Mouse (Mus musculus): Measurements from ENCODE around the gene Hnf1a.
"Not testable (repeated sequence)": the region's sequence is repeated elsewhere in the genome, so short reads cannot be mapped to it uniquely, and the experiment has no call there.

Gene Hnf1a

GRCm38 (mm10) chr5:114945072-114945471 lies 25.8 kb downstream of the Hnf1a start:
- DNase-seq (ENCODE audit: low read depth, low spot score): no peak

DNA sequence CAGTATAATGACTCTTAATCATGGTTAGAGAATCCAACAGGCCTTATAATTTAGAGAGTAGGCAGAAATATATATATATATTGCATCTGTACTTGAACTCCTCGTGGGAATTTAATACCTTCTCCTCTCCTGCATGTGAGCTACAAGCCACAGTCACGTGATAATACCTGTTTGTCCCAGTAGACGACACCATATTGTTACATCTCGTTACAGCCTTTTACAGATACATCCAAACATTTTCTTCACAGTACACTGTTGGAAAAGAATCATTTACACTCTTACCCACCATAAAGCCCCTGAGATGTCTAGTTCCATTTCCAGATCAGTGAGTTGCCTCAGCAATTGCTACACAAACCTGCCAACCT lies 28.1 kb downstream of the Hnf1a start:
- DNase-seq (ENCODE audit: low read depth, low spot score): no peak

DNA sequence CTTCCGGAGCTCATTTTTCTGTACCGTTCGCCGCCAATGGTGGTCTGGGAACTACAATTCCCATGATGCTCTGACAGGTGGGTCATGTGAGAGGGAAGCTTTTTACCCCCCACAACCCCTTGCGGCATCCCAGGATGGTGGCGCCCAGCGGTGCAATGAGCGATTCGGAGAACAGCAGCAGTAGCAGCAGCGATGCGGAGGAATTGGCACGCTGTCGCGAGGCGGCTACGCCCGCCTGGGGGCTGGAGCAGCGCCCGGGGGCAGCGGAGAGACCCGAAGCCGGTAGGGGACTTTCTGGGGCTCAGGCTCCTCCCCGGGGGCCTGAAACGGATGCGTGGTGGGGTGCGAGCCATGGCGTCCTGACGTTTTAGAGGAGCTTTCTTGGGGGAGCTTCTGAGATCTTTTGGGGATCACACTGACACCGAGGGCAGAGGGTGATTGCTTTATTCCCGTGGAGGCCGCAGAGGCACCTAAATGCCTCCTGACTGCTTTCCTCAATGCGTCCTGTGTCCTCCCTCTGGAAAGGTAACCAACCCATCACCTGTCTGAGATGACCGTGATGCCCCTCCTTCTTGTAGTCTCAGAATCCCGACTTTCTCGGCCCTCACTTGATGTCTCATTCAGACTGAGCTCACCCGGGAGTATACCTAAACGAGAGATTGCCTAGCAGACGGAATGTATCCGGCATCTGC lies 28.7 kb downstream of the Hnf1a start, which contains the start of gene 2210016L21Rik:
2210016L21Rik (plus strand) TSS at position 85 of the 692 bp plus-strand sequence.
- peak; percentile 95 for DNase-seq (ENCODE audit: low read depth, low spot score)

DNA sequence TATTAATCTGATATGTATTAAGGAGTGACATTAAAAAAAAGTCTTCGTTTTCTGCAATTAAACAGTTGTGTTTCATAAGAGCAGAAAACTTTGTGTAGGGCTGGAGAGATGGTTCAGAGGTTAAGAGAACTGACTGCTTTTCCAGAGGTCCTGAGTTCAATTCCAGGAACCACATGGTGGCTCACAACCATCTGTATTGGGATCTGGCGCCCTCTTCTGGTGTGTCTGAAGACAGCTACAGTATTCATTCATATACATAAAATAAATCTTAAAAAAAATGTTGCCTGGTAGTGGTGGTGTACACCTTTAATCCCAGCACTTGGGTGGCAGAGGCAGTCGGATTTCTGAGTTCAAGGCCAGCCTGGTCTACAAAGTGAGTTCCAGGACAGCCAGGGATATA lies 29.8 kb downstream of the Hnf1a start:
- DNase-seq (ENCODE audit: low read depth, low spot score): not testable (repeated sequence)

DNA sequence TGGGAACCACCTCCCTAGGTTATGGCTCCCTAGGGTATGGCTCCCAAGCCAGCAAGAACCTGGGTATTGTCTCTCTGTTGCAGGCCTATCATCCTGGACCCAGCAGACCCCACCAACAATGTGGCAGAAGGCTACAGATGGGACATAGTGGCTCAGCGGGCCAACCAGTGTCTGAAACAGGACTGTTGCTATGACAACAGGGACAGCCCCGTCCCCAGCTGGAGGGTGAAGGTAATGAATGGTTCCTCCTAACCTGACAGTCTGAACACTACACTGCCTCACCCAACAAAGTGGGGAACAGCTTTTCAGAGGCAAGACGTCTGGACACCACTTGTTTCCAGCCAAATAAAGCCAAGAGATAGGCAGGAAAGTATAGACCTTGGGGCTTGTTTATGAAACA lies 35.1 kb downstream of the Hnf1a start:
- DNase-seq (ENCODE audit: low read depth, low spot score): peak; percentile 74

GRCm38 (mm10) chr5:114933206-114933605 lies 37.7 kb downstream of the Hnf1a start:
- no peak for DNase-seq (ENCODE audit: low read depth, low spot score)

GRCm38 (mm10) chr5:114931626-114932025 lies 39.3 kb downstream of the Hnf1a start:
- DNase-seq (ENCODE audit: low read depth, low spot score): peak; percentile 71

- no peak for DNase-seq (ENCODE audit: low read depth, low spot score)
Measured at GRCm38 (mm10) chr5:114926753-114927152, 44.1 kb downstream of the Hnf1a start.

- DNase-seq (ENCODE audit: low read depth, low spot score): no peak
Measured at GRCm38 (mm10) chr5:114926153-114926684, 44.7 kb downstream of the Hnf1a start.

- peak; percentile 36 for DNase-seq (ENCODE audit: low read depth, low spot score)
Measured at GRCm38 (mm10) chr5:114922998-114923473, 47.9 kb downstream of the Hnf1a start, which contains the start of gene Oasl1. Gene Oasl1 (plus strand): TSS chr5:114923240.

- no peak for DNase-seq (ENCODE audit: low read depth, low spot score)
Measured at GRCm38 (mm10) chr5:114922366-114922731, 48.5 kb downstream of the Hnf1a start.

GRCm38 (mm10) chr5:114921551-114922365 lies 49.1 kb downstream of the Hnf1a start:
- no peak for DNase-seq (ENCODE audit: low read depth, low spot score)

- not testable (repeated sequence) for DNase-seq (ENCODE audit: low read depth, low spot score)
Measured at GRCm38 (mm10) chr5:114917357-114917756, 53.5 kb downstream of the Hnf1a start.

- DNase-seq (ENCODE audit: low read depth, low spot score): no peak
Measured at GRCm38 (mm10) chr5:114916777-114917176, 54.1 kb downstream of the Hnf1a start.

- no peak for DNase-seq (ENCODE audit: low read depth, low spot score)
Measured at GRCm38 (mm10) chr5:114915854-114916253, 55.0 kb downstream of the Hnf1a start.

- DNase-seq (ENCODE audit: low read depth, low spot score): no peak
Measured at GRCm38 (mm10) chr5:114914855-114915254, 56.0 kb downstream of the Hnf1a start.

DNA sequence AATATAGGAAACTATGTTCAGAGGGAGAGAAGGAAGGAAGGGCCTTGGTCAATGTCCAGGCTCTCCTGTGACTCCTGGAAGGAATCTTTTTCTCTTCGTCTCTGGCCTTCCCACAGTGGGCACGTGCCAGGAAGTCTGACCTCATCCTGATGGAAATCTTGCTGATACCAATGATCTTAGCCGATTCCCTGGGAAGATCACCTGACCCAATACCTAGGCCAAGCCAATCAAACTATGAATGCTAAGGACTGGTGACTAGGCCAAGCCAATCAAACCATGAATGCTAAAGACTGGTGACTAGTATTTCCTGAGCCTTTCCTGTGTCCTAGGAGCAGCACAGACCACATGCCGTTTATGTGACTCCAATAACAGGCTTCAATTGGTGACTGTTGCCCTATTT lies 57.2 kb downstream of the Hnf1a start:
- DNase-seq (ENCODE audit: low read depth, low spot score): peak; percentile 34

DNA sequence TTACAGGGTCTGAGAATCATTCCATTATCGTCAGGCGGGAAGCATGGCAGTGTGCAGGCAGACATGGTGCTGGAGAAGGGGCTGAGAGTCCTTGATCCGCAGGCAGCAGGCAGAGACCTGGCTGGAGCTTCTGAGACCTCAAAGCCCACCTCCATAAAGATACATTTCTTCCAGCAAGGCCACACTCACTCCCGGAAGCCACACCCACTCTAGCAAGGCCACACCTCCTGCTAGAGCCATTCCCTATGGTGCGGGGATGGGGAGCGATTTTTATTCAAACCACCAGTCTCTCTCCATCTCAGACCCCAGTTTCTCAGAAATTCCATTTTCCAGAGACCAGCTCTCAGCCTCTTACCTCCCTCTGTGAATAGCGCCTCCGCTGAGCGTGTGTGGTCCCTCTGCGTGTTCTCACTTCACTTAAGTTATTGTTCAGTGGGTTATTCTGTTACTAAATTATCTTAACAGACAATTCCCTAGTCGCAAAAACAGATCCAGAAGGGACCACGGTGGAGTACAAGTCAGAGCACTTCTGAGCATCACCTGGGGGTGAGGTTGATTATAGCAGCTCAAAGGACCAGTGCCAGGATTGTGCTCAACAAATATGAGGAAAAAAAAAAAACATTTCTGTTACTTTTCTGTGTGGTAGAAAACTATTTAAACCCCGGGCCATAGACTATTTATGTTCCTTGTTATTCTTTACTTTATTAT lies 62.1 kb downstream of the Hnf1a start:
- DNase-seq (ENCODE audit: low read depth, low spot score): peak; percentile 86

GRCm38 (mm10) chr5:114902413-114902812 lies 68.5 kb downstream of the Hnf1a start:
- DNase-seq (ENCODE audit: low read depth, low spot score): peak; percentile 66

All from R1 (cell line).